Mouse (Mus musculus) G1E (cell line): ENCODE measurements around the gene Kif11.

Experiments used
- CTCF ChIP-seq: IDR thresholded peaks from 2 replicates; pipeline ENCODE4 v1.5.1; 2012; ENCODE audit warnings: low read depth, low read length, inconsistent platforms, mixed read lengths
- POLR2AphosphoS5 ChIP-seq: IDR thresholded peaks from 2 replicates; pipeline ENCODE4 v1.6.1; 2012; ENCODE audit warnings: low read depth, low read length, inconsistent platforms; ENCODE audit not compliant: insufficient replicate concordance

GRCm38 (mm10) chr19:37437289-37437606, 61.0 kb downstream of the Kif11 start:
- TF ChIP-seq CTCF = no peak
- TF ChIP-seq POLR2AphosphoS5 = no peak
